ENCODE assay signal across 23 mouse cellular contexts in genomic region chr10:68420393-68420920, GRCm38 (mm10).
DNase-seq lines count a peak whose midpoint lies in the region; ATAC-seq and TF ChIP-seq lines count a peak whose summit lies in the region.
"Had no signal": no experiment of that assay in that cellular context is flagged by ENCODE, and none has a peak within 500 bp of the region (broad histone marks: within the 10 kb centered on the region; RNA-seq: fewer than 3 reads in every experiment).

No protein-coding gene starts in this region.

- WGBS in forebrain, embryonic 14.5 days, result 66% methylated on average over 7 of the region's 7 CpGs
- 84% methylated on average over 7 of the region's 7 CpGs for WGBS in forebrain, embryonic 12.5 days
- 64% methylated on average over 7 of the region's 7 CpGs for WGBS in midbrain, postnatal 0 days
- WGBS in midbrain, embryonic 10.5 days, result 86% methylated on average over 7 of the region's 7 CpGs
- 53% methylated on average over 7 of the region's 7 CpGs for WGBS in forebrain, embryonic 16.5 days
- 65% methylated on average over 7 of the region's 7 CpGs for WGBS in neural tube, embryonic 15.5 days

- no peaks in the 10 kb centered on the region for H3K27me3 ChIP-seq in forebrain, embryonic 14.5 days (replicated peaks; ENCODE audit: control insufficient read depth, insufficient read depth, low read length)
- H3K27me3 ChIP-seq in forebrain, embryonic 12.5 days, result no peaks in the 10 kb centered on the region
- H3K27me3 ChIP-seq in midbrain, postnatal 0 days (ENCODE audit: insufficient read depth, low read length), result no peaks in the 10 kb centered on the region
- no peaks in the 10 kb centered on the region for H3K27me3 ChIP-seq in midbrain, embryonic 10.5 days (ENCODE audit: low read depth, poor library complexity, severe bottlenecking)
- H3K27me3 ChIP-seq in forebrain, embryonic 16.5 days (replicated peaks; ENCODE audit: control insufficient read depth, insufficient read depth, low read length), result no peaks in the 10 kb centered on the region
- H3K27me3 ChIP-seq in neural tube, embryonic 15.5 days (replicated peaks), result no peaks in the 10 kb centered on the region
- H3K27me3 ChIP-seq: CH12.LX; embryonic facial prominence, embryonic 13.5 days; hindbrain, embryonic 13.5 days; limb, embryonic 13.5 days; neural tube, embryonic 13.5 days had no signal

- no peak overlapping the region for H3K4me2 ChIP-seq in forebrain, embryonic 14.5 days (ENCODE audit: low read length)
- H3K4me2 ChIP-seq in forebrain, embryonic 12.5 days, result no peak overlapping the region
- H3K4me2 ChIP-seq in midbrain, postnatal 0 days (ENCODE audit: low read depth, low read length, poor library complexity, severe bottlenecking), result no peak overlapping the region
- H3K4me2 ChIP-seq in forebrain, embryonic 16.5 days (ENCODE audit: low read length), result no peak overlapping the region
- no peak overlapping the region for H3K4me2 ChIP-seq in neural tube, embryonic 15.5 days
- H3K4me2 ChIP-seq: embryonic facial prominence, embryonic 13.5 days; heart, embryonic 11.5 days; hindbrain, embryonic 13.5 days; limb, embryonic 13.5 days; midbrain, embryonic 11.5 days; neural tube, embryonic 13.5 days had no signal

- no peaks in the 10 kb centered on the region for H3K4me1 ChIP-seq in forebrain, embryonic 14.5 days (ENCODE audit: control insufficient read depth, insufficient read depth, low read length)
- no peaks in the 10 kb centered on the region for H3K4me1 ChIP-seq in forebrain, embryonic 12.5 days
- no peaks in the 10 kb centered on the region for H3K4me1 ChIP-seq in midbrain, postnatal 0 days (ENCODE audit: insufficient read depth, low read length)
- H3K4me1 ChIP-seq in midbrain, embryonic 10.5 days, result no peaks in the 10 kb centered on the region
- peaks cover 3% of the 10 kb centered on the region for H3K4me1 ChIP-seq in forebrain, embryonic 16.5 days (replicated peaks; ENCODE audit: control insufficient read depth, insufficient read depth, low read length)
- no peaks in the 10 kb centered on the region for H3K4me1 ChIP-seq in neural tube, embryonic 15.5 days
- H3K4me1 ChIP-seq: embryonic facial prominence, embryonic 13.5 days; hindbrain, embryonic 13.5 days; limb, embryonic 13.5 days; neural tube, embryonic 13.5 days had no signal

- H3K4me3 ChIP-seq in forebrain, embryonic 14.5 days (ENCODE audit: low read depth, low read length), result no peak overlapping the region
- no peak overlapping the region for H3K4me3 ChIP-seq in forebrain, embryonic 12.5 days (replicated peaks)
- no peak overlapping the region for H3K4me3 ChIP-seq in midbrain, postnatal 0 days (ENCODE audit: low read depth, low read length)
- H3K4me3 ChIP-seq in midbrain, embryonic 10.5 days, result no peak overlapping the region
- no peak overlapping the region for H3K4me3 ChIP-seq in forebrain, embryonic 16.5 days (replicated peaks; ENCODE audit: low read length)
- no peak overlapping the region for H3K4me3 ChIP-seq in neural tube, embryonic 15.5 days (replicated peaks)
- H3K4me3 ChIP-seq: embryonic facial prominence, embryonic 13.5 days; hindbrain, embryonic 13.5 days; limb, embryonic 13.5 days; neural tube, embryonic 13.5 days had no signal

- peak; percentile 72; the same call in 1 of the 2 replicates for ATAC-seq in forebrain, embryonic 14.5 days
- no peak for ATAC-seq in forebrain, embryonic 12.5 days (ENCODE audit: low FRiP score)
- ATAC-seq in midbrain, postnatal 0 days (ENCODE audit: low FRiP score), result no peak
- peak; percentile 87 for ATAC-seq in forebrain, embryonic 16.5 days
- no peak for ATAC-seq in neural tube, embryonic 15.5 days (ENCODE audit: low FRiP score)

- no peaks in the 10 kb centered on the region; the same call in 1 of the 2 replicates for H3K9me3 ChIP-seq in forebrain, embryonic 14.5 days (replicated peaks; ENCODE audit: control insufficient read depth, low read length)
- H3K9me3 ChIP-seq in forebrain, embryonic 12.5 days, result no peaks in the 10 kb centered on the region; the same call in 1 of the 2 replicates
- H3K9me3 ChIP-seq in midbrain, postnatal 0 days (ENCODE audit: low read length), result no peaks in the 10 kb centered on the region
- no peaks in the 10 kb centered on the region for H3K9me3 ChIP-seq in midbrain, embryonic 10.5 days (replicated peaks)
- no peaks in the 10 kb centered on the region for H3K9me3 ChIP-seq in forebrain, embryonic 16.5 days (ENCODE audit: control insufficient read depth, low read length)
- no peaks in the 10 kb centered on the region for H3K9me3 ChIP-seq in neural tube, embryonic 15.5 days (replicated peaks)
- H3K9me3 ChIP-seq: embryonic facial prominence, embryonic 13.5 days; limb, embryonic 13.5 days; neural tube, embryonic 13.5 days had no signal

- H3K36me3 ChIP-seq in forebrain, embryonic 14.5 days (ENCODE audit: control insufficient read depth, insufficient read depth, low read length), result no peaks in the 10 kb centered on the region
- no peaks in the 10 kb centered on the region for H3K36me3 ChIP-seq in forebrain, embryonic 12.5 days (replicated peaks)
- no peaks in the 10 kb centered on the region for H3K36me3 ChIP-seq in midbrain, postnatal 0 days (ENCODE audit: insufficient read depth, low read length)
- no peaks in the 10 kb centered on the region for H3K36me3 ChIP-seq in midbrain, embryonic 10.5 days
- H3K36me3 ChIP-seq in forebrain, embryonic 16.5 days (ENCODE audit: control insufficient read depth, insufficient read depth), result no peaks in the 10 kb centered on the region
- no peaks in the 10 kb centered on the region for H3K36me3 ChIP-seq in neural tube, embryonic 15.5 days
- H3K36me3 ChIP-seq: embryonic facial prominence, embryonic 13.5 days; hindbrain, embryonic 13.5 days; limb, embryonic 13.5 days; neural tube, embryonic 13.5 days had no signal

- TF ChIP-seq CTCF in midbrain, postnatal 0 days (IDR thresholded peaks at IDR 0.05), result no peak

- no peak overlapping the region for H3K27ac ChIP-seq in forebrain, embryonic 14.5 days (ENCODE audit: low read depth, low read length)
- no peak overlapping the region for H3K27ac ChIP-seq in forebrain, embryonic 12.5 days
- no peak overlapping the region for H3K27ac ChIP-seq in midbrain, postnatal 0 days (ENCODE audit: low read depth, low read length)
- H3K27ac ChIP-seq in midbrain, embryonic 10.5 days (replicated peaks), result no peak overlapping the region
- no peak overlapping the region for H3K27ac ChIP-seq in forebrain, embryonic 16.5 days (ENCODE audit: low read length)
- no peak overlapping the region for H3K27ac ChIP-seq in neural tube, embryonic 15.5 days (replicated peaks)
- H3K27ac ChIP-seq: embryonic facial prominence, embryonic 13.5 days; hindbrain, embryonic 13.5 days; limb, embryonic 13.5 days; liver, embryonic 14.5 days; macrophage; neural tube, embryonic 13.5 days had no signal

- H3K9ac ChIP-seq in forebrain, embryonic 14.5 days (ENCODE audit: low read length), result no peak overlapping the region
- H3K9ac ChIP-seq in forebrain, embryonic 12.5 days, result no peak overlapping the region
- H3K9ac ChIP-seq in midbrain, postnatal 0 days (replicated peaks; ENCODE audit: low read length, poor library complexity, severe bottlenecking), result no peak overlapping the region
- no peak overlapping the region for H3K9ac ChIP-seq in forebrain, embryonic 16.5 days (replicated peaks; ENCODE audit: low read depth, low read length)
- no peak overlapping the region for H3K9ac ChIP-seq in neural tube, embryonic 15.5 days (replicated peaks)
- H3K9ac ChIP-seq: embryonic facial prominence, embryonic 13.5 days; hindbrain, embryonic 13.5 days; limb, embryonic 13.5 days; liver, embryonic 14.5 days; neural tube, embryonic 13.5 days had no signal

- DNase-seq in forebrain, embryonic 14.5 days (ENCODE audit: low spot score), result peak; percentile 73
- DNase-seq in midbrain, postnatal 0 days (ENCODE audit: low spot score), result peak; percentile 7
- DNase-seq in midbrain, embryonic 10.5 days (ENCODE audit: low spot score), result no peak
- peak; percentile 10 to 21 for DNase-seq in layer of hippocampus, postnatal 10 days (ENCODE audit: low spot score in 2 of 2)
- DNase-seq in urinary bladder, adult 18-20 months (ENCODE audit: low spot score in 2 of 2), result no peak
- DNase-seq: adrenal gland, postnatal 25 days; cerebellum, adult 8-10 months; heart, postnatal 14 days; kidney, adult 9 months; kidney, postnatal 25 days; thymus, postnatal 14 days had no signal

Comparison
In these comparisons a context has a peak if more than half of its experiments do, and no peak if none do; other contexts are left out.
1. ATAC-seq: peak in forebrain, embryonic 14.5 days (single experiment) and forebrain, embryonic 16.5 days (single experiment); none in forebrain, embryonic 12.5 days (single experiment), midbrain, postnatal 0 days (single experiment) and neural tube, embryonic 15.5 days (single experiment).
2. DNase-seq: peak in forebrain, embryonic 14.5 days (single experiment), midbrain, postnatal 0 days (single experiment) and layer of hippocampus, postnatal 10 days (2 of 2); none in midbrain, embryonic 10.5 days (single experiment) and urinary bladder, adult 18-20 months (0 of 2).